Mouse (Mus musculus): ENCODE measurements at regions not wholly inside any gene's neighbourhood (a gene's known extent, or its start where the extent isn't known, plus 50 kb on each side); places are given as distances from the start of the nearest gene placed in this dataset.
"Not testable (repeated sequence)": the region's sequence is repeated elsewhere in the genome, so short reads cannot be mapped to it uniquely, and the experiment has no call there.

- no peak overlapping the region for H3K27ac ChIP-seq
- TF ChIP-seq CTCF (IDR thresholded peaks at IDR 0.05) = no peak
- intact Hi-C loops (cut with DNase I) = no loop called here
Measured at GRCm38 (mm10) chr12:16358831-16359230, 251.9 kb downstream of the Lpin1 start.

GRCm38 (mm10) chr12:16354711-16355110, 256.1 kb downstream of the Lpin1 start:
- DNase-seq = no peak
- TF ChIP-seq CTCF (IDR thresholded peaks at IDR 0.05) = no peak
- intact Hi-C loops (cut with DNase I) = no loop called here

More at GRCm38 (mm10) chr12:16358831-16359230, 251.9 kb downstream of the Lpin1 start:
- no peak for DNase-seq
- no peak overlapping the region for H3K4me3 ChIP-seq

DNA sequence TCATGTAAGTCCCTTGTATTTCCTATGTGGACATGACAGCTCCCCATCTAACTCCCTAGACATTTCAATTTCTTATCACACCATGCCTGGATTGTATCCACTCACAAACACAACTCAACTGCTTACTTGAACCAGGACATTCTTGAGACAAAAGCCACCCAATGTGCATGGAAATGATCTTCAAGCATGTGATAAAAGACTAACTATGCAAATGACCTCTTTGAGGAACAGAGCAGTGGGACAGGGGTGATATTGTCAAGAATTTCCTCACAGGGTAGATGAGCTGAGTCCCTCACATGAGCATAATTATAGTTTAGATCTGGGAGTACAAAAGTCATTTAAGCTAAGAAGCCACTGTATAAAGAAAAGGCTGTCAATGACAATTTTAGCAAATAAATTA, 259.0 kb downstream of the Lpin1 start:
- no peak overlapping the region for H3K4me3 ChIP-seq
- DNase-seq = no peak
- TF ChIP-seq CTCF (IDR thresholded peaks at IDR 0.05) = no peak
- intact Hi-C loops (cut with DNase I) = no loop called here
- no peak overlapping the region for H3K27ac ChIP-seq

More at GRCm38 (mm10) chr12:16354711-16355110, 256.1 kb downstream of the Lpin1 start:
- Histone ChIP-seq H3K27ac (no peak overlapping the region), H3K4me3 (no peak overlapping the region)

DNA sequence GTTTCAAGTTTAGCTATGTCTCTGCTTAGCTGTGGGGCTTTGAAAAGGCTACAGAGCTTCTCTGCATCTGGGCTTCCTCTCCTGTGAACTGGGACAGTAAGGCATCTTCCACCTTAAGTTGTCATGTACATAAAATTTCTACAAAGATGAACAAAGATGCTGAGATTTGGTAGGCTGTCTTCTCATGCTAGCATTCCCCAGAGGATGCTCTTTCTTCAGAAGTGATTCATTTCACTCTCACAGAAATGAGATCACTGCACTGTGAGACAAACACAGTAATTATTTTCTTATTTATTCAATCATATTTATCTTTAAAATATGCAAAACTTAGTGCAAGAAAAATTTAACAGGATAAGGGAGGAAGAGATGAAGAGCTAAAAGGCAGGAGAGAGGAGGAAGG, 261.5 kb downstream of the Lpin1 start:
- H3K27ac ChIP-seq = no peak overlapping the region
- DNase-seq = no peak
- no peak overlapping the region for H3K4me3 ChIP-seq
- intact Hi-C loops (cut with DNase I) = no loop called here
- TF ChIP-seq CTCF (IDR thresholded peaks at IDR 0.05) = no peak

- no peak for TF ChIP-seq CTCF (IDR thresholded peaks at IDR 0.05)
- Histone ChIP-seq H3K27ac (no peak overlapping the region), H3K4me3 (no peak overlapping the region)
- DNase-seq = no peak
- intact Hi-C loops (cut with DNase I) = no loop called here
Measured at GRCm38 (mm10) chr12:16344021-16344420, 266.7 kb downstream of the Lpin1 start.

DNA sequence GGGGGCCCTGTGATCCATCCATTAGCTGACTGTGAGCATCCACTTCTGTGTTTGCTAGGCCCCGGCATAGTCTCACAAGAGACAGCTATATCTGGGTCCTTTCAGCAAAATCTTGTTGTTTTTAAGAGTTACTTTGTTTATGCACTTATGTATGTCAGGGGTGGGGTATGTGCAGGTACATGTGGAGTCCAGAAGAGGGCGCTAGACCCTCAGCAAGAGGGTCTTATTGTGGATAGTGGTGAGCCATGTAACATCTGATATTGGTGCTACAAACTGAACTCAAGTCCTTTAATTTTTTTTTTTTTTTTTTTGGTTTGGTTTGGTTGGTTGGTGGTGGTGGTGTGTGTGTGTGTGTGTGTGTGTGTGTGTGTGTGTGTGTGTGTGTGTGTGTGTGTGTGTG, 268.7 kb downstream of the Lpin1 start:
- H3K4me3 ChIP-seq; H3K27ac ChIP-seq; DNase-seq; intact Hi-C loops (cut with DNase I): not testable (repeated sequence)

DNA sequence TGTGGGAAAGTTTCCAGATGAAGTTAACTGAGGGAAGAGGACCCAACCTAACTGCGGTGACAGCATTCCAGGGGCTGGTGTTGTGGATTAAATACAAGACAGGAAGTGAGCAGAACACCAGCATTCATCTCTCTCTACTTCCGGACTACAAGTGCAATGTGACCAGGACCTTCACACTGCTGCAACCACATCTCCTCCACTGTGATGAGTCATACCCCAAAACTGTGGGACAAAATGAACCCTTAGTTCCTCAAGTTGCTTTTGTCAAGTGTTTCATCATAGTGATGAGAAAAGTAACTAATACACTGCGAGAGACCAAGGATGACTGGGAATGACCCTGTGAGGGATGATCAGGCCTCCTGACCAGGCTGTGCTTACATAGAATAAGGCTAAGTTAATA, 279.3 kb downstream of the Lpin1 start:
- no peak for DNase-seq
- intact Hi-C loops (cut with DNase I) = no loop called here
- Histone ChIP-seq H3K4me3 (no peak overlapping the region), H3K27ac (no peak overlapping the region)
- no peak for TF ChIP-seq CTCF (IDR thresholded peaks at IDR 0.05)

- TF ChIP-seq CTCF (IDR thresholded peaks at IDR 0.05) = no peak
- Histone ChIP-seq H3K27ac (no peak overlapping the region), H3K4me3 (no peak overlapping the region)
- no peak for DNase-seq
- intact Hi-C loops (cut with DNase I) = no loop called here
Measured at GRCm38 (mm10) chr12:16329129-16329528, 281.6 kb downstream of the Lpin1 start.

- intact Hi-C loops (cut with DNase I) = no loop called here
- no peak for DNase-seq
- no peak for TF ChIP-seq CTCF (IDR thresholded peaks at IDR 0.05)
- Histone ChIP-seq H3K27ac (no peak overlapping the region), H3K4me3 (no peak overlapping the region)
Measured at GRCm38 (mm10) chr12:16320536-16321402, 290.0 kb downstream of the Lpin1 start.

- no peak for DNase-seq
- TF ChIP-seq CTCF (IDR thresholded peaks at IDR 0.05) = no peak
- H3K4me3 ChIP-seq = no peak overlapping the region
- H3K27ac ChIP-seq = no peak overlapping the region
- intact Hi-C loops (cut with DNase I) = no loop called here
Measured at GRCm38 (mm10) chr12:16308101-16308500, 302.7 kb downstream of the Lpin1 start.

GRCm38 (mm10) chr12:16304701-16305377, 305.9 kb downstream of the Lpin1 start:
- no peak for DNase-seq
- Histone ChIP-seq H3K27ac (no peak overlapping the region), H3K4me3 (no peak overlapping the region)
- TF ChIP-seq CTCF (IDR thresholded peaks at IDR 0.05) = no peak
- intact Hi-C loops (cut with DNase I) = no loop called here

GRCm38 (mm10) chr12:16285061-16285460, 325.7 kb downstream of the Lpin1 start:
- intact Hi-C loops (cut with DNase I) = no loop called here
- DNase-seq = no peak
- Histone ChIP-seq H3K27ac (no peak overlapping the region), H3K4me3 (no peak overlapping the region)
- no peak for TF ChIP-seq CTCF (IDR thresholded peaks at IDR 0.05)

- no peak for DNase-seq
- intact Hi-C loops (cut with DNase I) = no loop called here
- TF ChIP-seq CTCF (IDR thresholded peaks at IDR 0.05) = no peak
- Histone ChIP-seq H3K4me3 (no peak overlapping the region), H3K27ac (no peak overlapping the region)
Measured at GRCm38 (mm10) chr12:16279146-16279545, 331.6 kb downstream of the Lpin1 start.

Measured in gastrocnemius, adult 2 months (tissue).